Mouse (Mus musculus) c-Kit-positive CD71-negative TER-119-negative erythroid progenitor cells, embryonic 14.5 days (primary cell): ENCODE data around the gene Dop1b.
A peak's percentile ranks its signal among the peaks of the same experiment; 100 is the strongest.
"Not testable (repeated sequence)": the region's sequence is repeated elsewhere in the genome, so short reads cannot be mapped to it uniquely, and the experiment has no call there.

Experiments used
- DNase-seq: peaks from one replicate; pipeline ENCODE4 v3.0.0-alpha.2; 2013; ENCODE audit warnings: low read depth

Dop1b gene

DNA sequence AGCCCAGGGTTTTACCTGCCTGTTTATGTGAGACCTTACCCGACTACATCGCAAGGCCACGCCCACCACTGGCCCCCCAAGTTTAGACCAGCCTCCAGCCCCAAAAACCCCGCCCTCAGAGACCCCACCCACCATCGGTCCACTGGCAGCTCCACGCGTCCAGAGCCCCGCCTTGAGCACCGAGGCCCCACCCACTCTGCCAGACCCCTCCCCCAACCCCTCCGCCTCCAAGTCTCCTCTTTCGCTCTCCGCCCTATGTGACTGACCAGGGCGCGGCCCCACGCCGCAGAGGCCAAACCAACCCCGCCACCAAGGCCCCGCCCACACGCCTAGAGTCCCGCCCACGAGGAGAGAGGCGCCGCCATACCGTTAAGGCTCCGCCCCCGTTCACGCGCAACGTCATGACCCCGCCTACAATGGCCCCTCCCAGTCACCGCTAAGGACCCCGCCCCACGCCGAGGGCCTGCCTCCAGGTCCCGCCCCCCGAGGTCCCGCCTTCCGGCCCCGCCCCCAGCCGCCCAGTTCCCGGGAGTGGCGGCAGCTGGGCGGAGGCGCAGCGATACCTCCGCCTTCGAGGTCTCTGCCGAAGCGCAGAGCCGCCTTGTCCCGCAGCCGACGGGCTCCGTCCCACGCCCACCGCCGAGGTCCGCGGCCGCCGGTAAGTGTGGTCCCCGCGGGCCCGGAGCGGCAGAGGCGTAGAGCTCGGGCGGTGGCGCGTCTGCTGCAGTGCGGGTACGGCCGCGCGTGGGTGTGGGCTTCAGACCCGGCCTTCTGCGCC is at the start of gene Dop1b:
Gene Dop1b, plus strand, starts transcription at position 494 of the 778 bp plus-strand sequence.
- peak; percentile 97 for DNase-seq

DNA sequence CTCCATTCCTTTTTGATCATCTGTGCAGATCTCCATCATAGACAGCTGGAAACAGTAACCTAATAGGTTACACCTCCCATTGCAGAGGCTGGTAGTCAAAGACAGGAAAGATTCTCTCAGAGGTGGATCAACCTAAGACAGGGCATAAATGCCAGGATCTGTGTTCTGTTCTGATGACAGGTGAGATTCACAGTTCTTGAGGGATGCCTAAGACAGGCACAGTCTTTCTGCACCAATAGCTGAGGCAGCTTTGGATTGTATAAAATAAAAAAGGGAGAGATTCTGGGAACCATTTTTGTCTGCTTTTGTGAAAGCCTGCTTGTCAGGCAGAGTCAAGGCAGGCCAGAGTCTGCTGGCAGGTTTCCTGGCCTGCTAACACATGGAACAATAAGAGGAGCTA is 43.7 kb upstream of the Dop1b start:
- DNase-seq: no peak

DNA sequence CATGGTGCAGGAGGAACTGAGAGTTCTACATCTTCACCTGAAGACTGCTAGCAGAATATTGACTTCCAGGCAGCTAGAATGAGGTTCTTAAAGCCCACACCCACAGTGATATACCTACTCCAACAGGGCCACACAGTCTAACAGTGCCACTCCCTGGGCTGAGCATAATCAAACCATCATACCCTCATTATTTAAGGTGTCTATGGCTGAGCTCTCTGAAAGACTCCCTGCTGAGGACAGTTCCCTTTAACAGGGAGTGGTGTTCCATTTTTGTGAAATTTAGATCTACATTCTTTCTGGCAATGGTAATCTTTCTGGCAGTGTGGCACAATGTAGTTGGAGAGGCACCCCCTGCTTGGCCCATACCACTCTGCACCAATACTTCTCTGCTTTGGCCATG is 42.2 kb upstream of the Dop1b start:
- DNase-seq: no peak

DNA sequence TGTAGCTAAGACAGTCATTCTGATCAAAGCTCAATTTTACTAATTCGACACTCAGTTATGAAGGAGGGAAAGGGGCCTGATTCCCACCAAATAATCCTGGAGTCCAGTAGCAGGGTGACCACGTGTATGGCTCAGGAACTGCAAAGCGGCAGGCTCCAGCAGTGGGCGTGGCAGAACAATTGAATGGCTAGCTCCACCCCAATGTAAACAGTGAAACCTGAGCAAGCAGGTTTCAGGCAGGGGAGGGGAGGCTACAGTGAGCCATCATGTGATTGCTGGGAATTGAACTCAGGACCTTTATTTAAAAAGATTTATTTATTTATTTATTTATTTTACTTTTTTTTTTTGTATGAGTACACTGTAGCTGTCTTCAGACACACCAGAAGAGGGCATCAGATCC is 41.2 kb upstream of the Dop1b start:
- not testable (repeated sequence) for DNase-seq

DNA sequence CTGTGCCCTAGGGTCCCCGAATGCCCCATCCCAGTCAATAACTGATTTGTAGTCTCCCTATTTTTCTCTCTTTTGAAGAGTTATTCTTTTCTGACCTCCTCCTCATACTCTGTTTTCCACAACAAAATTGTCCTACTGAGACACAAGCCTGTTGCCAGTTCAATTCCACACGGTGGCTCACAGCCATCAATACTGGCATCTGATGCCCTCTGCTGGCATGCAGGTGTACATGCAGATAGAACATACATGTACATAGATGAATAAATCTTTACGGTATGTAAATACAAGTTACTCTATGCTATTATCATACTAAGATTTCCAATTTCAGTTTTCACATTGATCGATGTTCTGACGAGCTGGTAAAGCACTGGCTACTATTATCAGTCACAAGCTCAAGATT is 40.6 kb upstream of the Dop1b start:
- DNase-seq: no peak

DNA sequence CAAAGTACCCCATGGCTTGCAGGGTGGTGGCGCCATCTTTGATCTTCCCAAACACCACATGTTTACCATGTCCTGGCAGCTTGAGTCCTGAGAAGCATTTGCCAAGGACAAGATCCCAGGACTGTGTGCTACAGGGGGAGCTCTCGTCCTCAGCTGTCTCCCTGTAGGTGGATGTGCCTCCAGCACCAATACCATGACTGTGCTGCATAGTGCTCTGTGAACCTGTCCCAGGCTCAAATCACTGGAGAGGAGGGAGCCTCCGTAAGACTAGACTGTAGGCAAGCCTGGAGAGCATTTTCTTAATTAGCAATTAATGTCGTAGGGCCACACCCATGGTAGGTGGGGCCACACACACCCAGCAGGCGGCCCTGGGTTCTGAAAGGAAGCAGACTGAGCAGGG is 35.3 kb upstream of the Dop1b start:
- no peak for DNase-seq

DNA sequence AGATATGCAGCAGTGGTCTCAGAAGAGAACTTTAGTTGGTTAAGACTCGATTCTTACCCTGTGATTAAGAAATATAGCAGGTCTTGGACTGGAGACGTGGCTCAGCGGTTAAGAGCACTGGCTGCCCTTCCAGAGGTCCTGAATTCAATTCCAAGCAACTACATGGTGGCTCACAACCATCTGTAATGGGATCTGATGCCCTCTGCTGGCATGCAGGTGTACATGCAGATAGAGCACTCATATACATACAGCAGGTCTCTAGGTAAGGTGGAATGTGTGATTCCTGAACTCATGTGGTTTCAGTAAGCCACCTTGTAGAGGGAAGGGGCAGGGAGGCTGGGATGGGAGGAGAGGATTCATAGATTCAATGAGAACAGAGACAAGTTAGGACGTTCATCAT is 33.5 kb upstream of the Dop1b start:
- DNase-seq: no peak

DNA sequence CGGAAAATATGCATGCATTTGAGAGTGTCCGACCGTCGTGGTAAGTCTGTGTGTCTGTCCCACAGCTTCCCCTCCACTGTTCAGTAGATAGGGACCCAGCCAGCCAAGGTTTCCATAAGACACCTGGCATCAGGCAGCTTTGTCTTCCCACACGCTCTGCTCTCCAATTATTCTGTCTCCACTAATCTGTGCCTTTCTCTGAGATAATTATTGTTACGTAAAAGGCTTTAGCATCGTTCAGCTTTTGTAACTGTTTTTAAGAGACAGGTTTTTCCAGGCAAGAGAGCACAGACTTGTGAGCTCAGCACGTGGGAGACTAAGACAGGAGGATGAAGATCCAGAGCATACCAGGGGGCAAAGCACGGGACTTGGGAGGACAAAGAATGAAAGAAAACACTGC is 32.5 kb upstream of the Dop1b start:
- DNase-seq: no peak

DNA sequence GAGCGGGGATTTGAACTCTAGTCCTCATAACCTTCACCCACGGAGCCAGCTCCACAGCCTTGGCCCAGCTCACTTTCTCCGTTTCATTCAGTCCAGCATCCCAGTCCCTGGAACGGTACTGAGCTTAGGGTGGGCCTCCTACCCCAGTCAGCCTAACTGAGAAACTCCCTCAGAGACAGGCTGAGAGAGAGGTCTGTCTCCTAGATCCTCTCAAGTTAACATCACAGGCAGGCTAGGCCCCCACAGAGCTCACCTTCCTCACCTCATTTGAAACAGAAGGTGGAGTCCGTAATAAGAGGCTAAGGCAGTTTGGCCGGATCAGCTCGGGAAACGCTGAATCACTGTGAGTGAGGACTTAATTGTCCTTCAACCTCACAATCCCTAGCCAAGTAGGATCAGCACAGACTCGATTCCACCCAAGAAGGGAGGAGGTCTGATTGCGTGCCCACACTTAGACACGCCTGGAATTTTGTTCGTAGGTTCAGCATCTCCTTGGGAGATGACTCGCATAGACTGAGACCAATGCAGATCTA is 29.5 kb upstream of the Dop1b start:
- DNase-seq: no peak

DNA sequence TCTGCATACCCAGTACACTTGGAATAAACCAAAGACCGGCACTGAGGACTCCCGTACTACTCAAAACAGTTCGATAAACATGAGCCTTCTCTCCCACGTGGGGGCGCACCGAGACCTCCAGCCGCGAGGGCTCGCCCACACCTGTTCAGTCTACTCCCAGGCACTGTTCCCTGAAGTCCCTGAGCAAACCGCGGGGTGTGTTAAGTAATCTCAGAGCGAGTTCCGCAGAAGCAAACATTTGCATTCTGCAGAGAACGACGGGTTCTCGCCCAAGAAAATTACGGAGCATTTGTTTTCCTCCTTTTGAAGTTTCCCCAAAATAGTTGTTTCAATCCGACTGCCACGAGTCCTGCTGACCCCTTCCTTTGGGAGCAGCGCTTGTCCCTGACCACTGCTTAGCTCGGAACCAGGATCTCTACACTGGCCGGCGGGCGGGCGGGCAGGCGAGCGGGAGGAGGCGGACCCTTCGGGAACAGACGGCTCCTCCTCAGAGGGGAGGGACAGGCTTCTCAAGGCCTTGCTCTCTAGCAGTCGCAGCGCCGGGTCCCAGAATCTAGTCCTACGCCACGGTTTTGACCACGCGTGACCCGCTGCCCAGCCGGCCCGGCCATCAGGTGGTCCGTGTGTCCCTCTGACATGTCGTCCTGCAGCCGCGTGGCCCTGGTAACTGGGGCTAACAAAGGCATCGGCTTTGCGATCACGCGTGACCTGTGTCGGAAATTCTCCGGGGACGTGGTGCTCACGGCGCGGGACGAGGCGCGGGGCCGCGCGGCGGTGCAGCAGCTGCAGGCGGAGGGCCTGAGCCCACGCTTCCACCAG is 28.8 kb upstream of the Dop1b start, which contains the start of gene Cbr3:
Gene Cbr3, plus strand, starts transcription at position 527 of the 819 bp plus-strand sequence.
- no peak for DNase-seq

DNA sequence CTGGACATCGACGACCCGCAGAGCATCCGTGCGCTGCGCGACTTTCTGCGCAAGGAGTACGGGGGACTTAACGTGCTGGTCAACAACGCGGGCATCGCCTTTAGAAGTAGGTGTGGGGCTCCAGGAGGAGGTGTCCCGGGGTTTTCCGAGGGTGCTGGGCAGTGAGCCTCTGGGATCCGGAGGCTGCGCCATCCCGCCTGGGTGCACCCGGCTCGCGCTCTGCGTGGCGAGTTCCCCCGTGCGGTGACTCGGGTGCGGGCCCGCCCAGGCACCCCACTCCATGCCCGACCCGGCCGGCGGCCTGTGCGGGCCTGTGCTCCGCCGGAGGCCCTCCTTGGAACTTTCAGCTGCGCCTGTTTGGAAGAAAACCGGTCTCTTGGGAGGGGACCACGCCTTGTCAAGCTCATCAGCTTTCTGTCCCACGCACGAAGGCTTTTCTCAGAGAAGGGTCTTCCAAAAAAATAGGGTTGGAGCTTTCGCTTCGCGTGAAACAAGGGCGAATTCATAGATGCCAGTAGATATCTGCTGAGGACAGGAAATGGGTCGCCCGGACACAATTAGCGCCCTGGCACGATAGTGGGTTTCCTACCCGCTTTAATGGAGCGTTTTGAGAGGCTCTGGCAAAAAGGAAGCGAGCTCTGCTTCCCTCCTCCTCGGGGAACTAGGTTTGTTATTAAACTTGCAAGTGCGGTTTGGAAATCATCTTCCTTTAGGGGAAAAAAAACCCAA is 28.0 kb upstream of the Dop1b start:
- DNase-seq: no peak

DNA sequence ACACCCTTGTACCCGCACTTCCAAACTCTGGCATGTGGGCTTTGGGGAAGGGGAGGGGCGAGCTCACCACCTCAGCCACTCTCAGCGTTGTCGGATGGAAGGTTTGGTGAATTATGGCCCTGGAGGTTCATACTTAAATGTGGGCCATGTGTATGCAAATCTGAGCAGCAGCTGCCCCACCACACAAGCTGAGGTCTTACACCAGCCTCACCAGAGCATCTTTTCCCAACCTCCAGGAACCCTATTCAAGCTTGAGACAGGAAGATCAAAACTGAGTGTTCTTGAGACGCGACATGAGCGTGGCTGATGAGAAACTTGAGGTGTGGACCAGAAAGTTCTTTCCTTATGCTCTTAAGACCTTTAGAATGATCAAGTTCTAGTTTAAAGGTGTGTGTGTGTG is 27.3 kb upstream of the Dop1b start:
- no peak for DNase-seq

DNA sequence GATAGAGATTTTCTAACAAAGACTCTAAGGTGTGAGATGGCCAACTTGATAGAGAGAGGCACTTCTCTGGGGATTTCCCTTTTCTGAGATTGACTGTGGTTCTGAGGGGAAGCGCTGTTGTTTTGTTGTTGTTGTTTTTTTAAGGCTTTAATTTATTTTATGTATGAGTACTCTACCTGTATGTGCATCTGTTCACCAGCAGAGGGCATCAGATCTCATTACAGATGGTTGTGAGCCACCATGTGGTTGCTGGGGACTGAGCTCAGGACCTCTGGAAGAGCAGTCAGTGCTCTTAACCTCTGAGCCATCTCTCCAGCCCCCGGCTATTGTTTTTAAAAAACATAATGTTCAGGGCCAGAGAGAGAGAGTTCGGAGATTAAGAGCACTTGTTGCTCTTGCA is 25.9 kb upstream of the Dop1b start:
- DNase-seq: not testable (repeated sequence)

DNA sequence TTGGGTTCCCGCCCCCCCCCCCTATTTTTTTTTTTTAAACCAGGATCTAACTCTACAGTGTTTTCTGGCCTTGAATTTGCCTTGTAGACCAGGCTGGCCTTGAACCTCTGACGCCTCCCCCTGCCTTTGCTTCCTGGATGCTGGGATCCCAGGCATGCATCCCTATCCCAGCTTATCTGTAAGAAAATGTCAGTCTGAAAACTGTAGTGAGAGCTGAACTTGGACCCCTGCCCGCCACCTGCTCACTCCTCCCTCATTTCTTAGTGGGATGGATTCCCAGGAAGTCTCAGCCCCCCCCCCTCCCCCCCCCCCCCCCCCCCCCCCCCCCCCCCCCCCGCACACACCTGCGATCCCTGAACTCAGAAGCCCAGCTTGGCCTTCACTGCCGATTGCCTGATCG is 25.3 kb upstream of the Dop1b start:
- no peak for DNase-seq

DNA sequence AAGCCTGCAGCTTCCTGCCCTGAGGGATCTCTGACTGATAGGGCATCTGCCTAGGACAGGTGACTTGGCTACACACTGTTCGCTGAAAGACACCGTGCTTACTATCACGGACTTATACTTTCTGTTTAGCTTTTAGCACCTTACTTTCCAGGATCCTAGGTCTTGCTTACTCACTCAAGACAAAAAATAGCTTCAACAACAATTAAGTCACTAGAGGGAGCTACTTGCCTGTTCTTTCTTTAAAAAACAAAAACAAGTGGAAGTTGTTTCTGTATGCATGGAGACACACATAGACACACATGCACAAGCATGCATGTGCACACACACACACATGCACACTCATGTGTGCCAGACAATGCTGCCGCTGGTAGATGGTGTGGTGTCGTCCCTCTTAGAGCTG is 24.8 kb upstream of the Dop1b start:
- DNase-seq: no peak

DNA sequence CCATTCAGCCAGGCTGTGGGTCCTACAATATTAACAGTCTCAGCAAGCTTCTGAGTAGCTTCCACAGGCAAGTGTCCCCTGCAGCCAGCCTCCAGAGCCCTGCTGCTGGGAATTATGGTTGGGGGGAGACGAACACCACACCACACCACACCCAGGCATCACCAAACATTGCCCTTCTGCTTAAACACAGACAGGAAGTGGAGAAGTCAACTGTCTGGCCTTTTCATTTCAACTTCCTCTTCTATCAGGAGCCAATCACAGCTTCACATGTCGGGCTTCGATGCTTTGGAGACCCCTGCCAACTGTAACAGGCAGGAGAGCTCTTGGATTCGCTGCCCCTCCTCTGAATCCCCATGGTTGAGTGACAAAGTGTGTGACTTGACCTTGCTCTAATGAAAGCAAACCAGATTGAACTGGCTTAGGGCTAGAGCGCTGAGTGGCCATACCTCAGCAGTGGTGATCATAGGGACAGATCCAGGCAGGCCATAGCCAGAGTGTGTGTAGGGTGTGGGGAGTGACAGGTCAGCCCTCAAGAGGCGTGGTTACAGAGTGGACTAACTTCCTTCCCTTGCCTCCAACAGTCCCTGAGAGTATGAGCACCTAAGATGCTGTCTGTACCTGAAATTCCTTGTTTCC is 20.4 kb upstream of the Dop1b start:
- no peak for DNase-seq

DNA sequence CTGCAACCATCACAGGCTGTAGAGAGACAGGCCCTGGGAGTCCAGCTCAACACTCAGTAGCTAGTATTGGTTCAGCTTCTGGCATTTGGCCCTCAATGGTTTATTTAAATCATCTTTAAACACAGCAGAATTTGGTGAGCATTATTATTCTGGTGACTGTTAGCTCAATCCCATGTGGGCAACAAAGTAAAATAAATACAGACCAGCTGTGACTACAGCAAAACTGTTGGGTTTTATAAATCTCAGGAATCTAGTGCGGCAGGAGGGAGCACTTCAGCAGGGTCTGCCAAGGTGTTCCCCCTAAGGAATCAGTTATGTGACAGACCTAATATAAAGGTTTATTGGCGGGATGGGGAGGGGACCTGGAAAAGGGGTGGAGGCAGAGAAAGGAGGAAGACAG is 19.0 kb upstream of the Dop1b start:
- DNase-seq: no peak

DNA sequence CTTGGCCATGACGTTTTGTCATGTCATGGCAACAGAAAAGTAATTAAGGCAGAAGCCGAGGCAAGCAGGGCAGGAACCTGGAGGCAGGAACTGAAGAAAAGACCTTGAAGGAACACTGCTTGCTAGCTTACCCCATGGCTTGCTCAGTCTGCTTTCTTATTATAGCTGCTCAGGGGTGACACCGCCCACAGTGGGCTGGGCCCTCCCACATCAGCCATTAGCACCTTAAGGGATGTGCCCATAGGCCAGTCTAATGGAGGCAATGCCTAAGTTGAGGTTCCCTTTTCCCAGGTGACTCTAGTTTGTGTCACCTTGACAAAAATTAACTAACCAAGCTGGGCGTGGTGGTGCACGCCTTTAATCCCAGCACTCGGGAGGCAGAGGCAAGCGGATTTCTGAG is 4.6 kb upstream of the Dop1b start:
- no peak for DNase-seq

DNA sequence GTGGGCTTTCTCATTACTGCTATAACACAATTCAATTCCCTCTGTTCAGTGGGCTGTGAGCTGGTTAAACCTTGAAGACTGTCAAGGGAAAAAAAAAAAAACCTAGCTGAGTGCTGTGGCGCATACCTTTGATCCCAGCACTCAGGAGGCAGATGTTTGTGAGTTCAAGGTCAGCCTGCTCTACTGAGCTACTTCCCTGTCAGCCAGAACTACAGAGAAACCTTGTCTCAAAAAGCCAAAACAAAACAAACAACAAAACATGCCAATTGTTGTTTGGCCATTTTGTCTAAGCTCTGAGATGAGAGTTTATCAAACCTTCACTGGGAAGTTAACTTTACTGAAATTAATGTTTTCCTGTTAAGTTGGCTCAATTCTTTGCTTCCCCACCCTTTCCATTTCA is 2.5 kb upstream of the Dop1b start:
- DNase-seq: no peak

DNA sequence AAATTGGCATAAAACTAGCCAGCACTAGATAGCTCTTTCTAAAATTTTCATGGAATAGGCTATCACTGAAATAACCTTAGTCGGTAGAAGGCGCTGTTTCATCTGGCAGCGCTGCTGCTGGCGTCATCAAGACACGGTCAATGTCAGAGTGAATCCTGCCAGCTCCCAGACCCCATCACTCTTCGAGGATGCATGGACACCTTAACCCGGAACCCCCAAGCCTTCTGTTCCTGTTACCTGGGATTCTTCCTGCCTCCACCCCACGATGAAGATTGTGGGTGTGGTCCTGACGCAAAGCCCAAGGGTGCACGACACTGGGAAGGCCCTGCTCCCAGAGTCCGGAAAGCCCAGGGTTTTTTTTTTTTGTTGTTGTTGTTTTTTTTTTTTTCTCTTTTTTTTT is 780 bp upstream of the Dop1b start:
- DNase-seq: peak; percentile 72

DNA sequence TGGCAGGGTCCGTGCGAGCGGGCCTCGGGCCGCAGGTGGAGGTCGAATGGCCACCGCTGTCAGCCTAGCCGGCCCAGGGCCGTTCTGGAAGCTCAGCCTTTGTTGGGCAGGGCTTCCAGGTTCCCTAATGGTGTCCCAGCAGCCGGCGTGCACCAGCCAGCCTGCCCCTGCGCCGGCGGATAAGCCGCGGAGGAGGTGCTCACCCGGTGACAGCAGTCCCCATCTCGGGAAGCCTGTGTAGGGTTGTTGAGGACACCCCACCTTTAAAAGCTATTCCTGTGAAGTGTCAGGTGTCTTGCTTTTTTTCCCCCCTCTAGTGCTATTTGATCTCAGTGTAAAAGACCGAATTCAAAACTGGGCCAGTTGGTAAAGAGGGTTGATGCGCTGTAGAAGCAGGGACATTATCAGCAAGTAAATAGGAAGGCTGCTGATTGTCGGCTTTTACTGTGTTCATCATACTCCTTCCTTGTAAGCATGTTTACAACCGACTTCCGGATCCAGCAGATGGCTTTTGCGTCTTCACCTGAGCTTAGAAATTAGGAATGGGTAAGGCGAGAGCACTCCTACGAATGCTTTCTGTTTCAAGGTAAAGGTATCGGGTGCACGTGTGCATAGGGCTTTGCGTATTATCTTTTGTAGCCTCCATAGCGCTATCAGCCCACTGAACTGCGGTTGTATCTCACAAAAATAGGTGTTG is 633 bp downstream of the Dop1b start:
- DNase-seq: peak; percentile 19
